ENCODE assay signal across 8 mouse cellular contexts in the genomic region with DNA sequence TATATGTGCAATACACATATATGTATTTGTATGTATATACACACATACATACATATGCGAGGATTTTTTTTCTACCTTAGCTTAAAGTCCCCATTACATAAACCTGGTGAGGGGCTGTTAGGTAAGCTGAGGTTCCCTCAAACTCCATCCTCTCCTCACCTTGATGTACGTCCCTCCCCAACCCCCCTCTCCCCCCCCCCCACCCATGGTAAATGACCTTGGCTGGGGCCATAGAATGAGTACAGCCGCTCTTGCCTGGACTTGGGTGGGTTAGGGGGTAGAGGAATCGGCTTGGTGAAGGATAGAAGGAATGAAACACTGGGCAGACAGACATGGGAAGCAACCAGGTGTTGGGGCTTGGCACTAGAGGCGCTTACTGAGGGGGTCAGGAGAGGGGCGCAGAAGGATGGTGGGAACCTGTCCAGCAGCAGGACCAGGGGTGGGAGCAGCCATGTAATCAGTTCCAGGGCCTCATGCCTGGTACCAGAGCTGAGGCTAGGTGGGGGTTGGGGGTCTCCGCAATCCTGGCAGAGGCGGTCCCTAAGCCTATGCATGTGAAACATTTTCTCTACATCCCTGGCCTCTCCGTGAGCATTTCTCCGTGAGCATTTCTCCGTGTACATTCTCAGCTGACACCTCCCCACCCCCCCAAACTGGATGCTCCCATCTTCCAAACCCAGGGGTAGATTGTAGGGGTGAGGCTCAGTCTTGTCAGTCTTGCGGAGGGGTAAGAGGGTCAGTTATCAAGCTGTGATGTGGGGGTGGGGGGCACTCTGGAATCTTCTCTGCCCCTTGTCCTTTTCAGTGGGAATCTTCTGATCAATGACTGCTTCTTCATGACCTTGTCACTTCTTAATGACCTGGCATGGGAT. TPM values are rescaled to one million over a fixed set of nuclear protein-coding genes. Genes with fewer than 3 reads are reported as not detected.
DNase-seq lines count a peak whose midpoint lies in the region; ATAC-seq and TF ChIP-seq lines count a peak whose summit lies in the region.
"Had no signal": no experiment of that assay in that cellular context is flagged by ENCODE, and none has a peak within 500 bp of the region (broad histone marks: within the 10 kb centered on the region; RNA-seq: fewer than 3 reads in every experiment).

No protein-coding gene starts in this region.

- no peak for TF ChIP-seq CTCF in left cerebral cortex, adult 2 months (IDR thresholded peaks at IDR 0.05)

- intact Hi-C loops in left cerebral cortex, adult 2 months (cut with DNase I): no loop called here

- peak overlapping the region; percentile 97 for H3K27ac ChIP-seq in left cerebral cortex, adult 2 months
- H3K27ac ChIP-seq in embryonic facial prominence, embryonic 14.5 days (replicated peaks; ENCODE audit: low read depth, low read length): no peak overlapping the region
- H3K27ac ChIP-seq in limb, embryonic 10.5 days: peak overlapping the region; percentile 59
- H3K27ac ChIP-seq: macrophage had no signal

- peak; percentile 14; the same call in 1 of the 2 replicates for ATAC-seq in embryonic facial prominence, embryonic 14.5 days (ENCODE audit: low read depth)

- no peaks in the 10 kb centered on the region for H3K27me3 ChIP-seq in embryonic facial prominence, embryonic 14.5 days (replicated peaks; ENCODE audit: control insufficient read depth, insufficient read depth, low read length)
- H3K27me3 ChIP-seq in limb, embryonic 10.5 days (ENCODE audit: low read depth, poor library complexity, severe bottlenecking): no peaks in the 10 kb centered on the region

- peak overlapping the region; percentile 81 for H3K4me2 ChIP-seq in embryonic facial prominence, embryonic 14.5 days (ENCODE audit: low read depth, low read length)

- DNase-seq in left cerebral cortex, adult 2 months (ENCODE audit: extremely low spot score in 1 of 2, low spot score in 2 of 2): no peak
- DNase-seq in left cerebral cortex, adult 11 months (ENCODE audit: low spot score): no peak
- DNase-seq in embryonic facial prominence, embryonic 14.5 days (ENCODE audit: low spot score): no peak
- no peak for DNase-seq in limb, embryonic 10.5 days (ENCODE audit: low spot score)
- DNase-seq in right cerebral cortex, postnatal 10 days (ENCODE audit: low spot score in 2 of 2): peak; percentile 63 to 77
- DNase-seq in frontal cortex, adult 2 months (ENCODE audit: extremely low spot score in 1 of 2, low spot score in 1 of 2): no peak
- no peak for DNase-seq in ovary, postnatal 36 days (ENCODE audit: low spot score)

- H3K36me3 ChIP-seq in embryonic facial prominence, embryonic 14.5 days (ENCODE audit: control insufficient read depth, insufficient read depth, low read length): peaks cover 17% of the 10 kb centered on the region
- H3K36me3 ChIP-seq in limb, embryonic 10.5 days: peaks cover 30% of the 10 kb centered on the region

- 23% methylated on average over 11 of the region's 12 CpGs for WGBS in embryonic facial prominence, embryonic 14.5 days
- 39% methylated on average over 12 of the region's 12 CpGs for WGBS in limb, embryonic 10.5 days

- peak overlapping the region; percentile 79 for H3K4me3 ChIP-seq in left cerebral cortex, adult 2 months
- H3K4me3 ChIP-seq in embryonic facial prominence, embryonic 14.5 days (ENCODE audit: low read depth, low read length): peak overlapping the region; percentile 58
- H3K4me3 ChIP-seq in limb, embryonic 10.5 days: peak overlapping the region; percentile 62

- peak overlapping the region; percentile 71; the same call in 1 of the 2 replicates for H3K9ac ChIP-seq in embryonic facial prominence, embryonic 14.5 days (ENCODE audit: low read depth, low read length)

- H3K9me3 ChIP-seq in embryonic facial prominence, embryonic 14.5 days (ENCODE audit: control insufficient read depth, low read length): no peaks in the 10 kb centered on the region
- H3K9me3 ChIP-seq in limb, embryonic 10.5 days (replicated peaks): no peaks in the 10 kb centered on the region

- H3K4me1 ChIP-seq in embryonic facial prominence, embryonic 14.5 days (ENCODE audit: control insufficient read depth, insufficient read depth, low read length): peaks cover 13% of the 10 kb centered on the region
- peaks cover 31% of the 10 kb centered on the region for H3K4me1 ChIP-seq in limb, embryonic 10.5 days

RNA-seq across cellular contexts. Expression of gene Sv2a, which starts 0.8 kb away (rescaled TPM):
- 100 to 1,000 TPM; 408 TPM for total RNA-seq in left cerebral cortex, adult 2 months (2021)
- 4.4 and 6.1 TPM in 2 replicates for polyA plus RNA-seq in embryonic facial prominence, embryonic 14.5 days (2014; fragmentation: Nextera tagmentation; extraction: Ambion mirVana)
- 3.6 and 3.9 TPM in 2 replicates for polyA plus RNA-seq in limb, embryonic 10.5 days (2016; fragmentation: Nextera tagmentation; extraction: Ambion mirVana)
- 309 and 315 TPM in 2 replicates for polyA plus RNA-seq in frontal cortex, adult 2 months (2012; rRNA removed)

RNA-seq across cellular contexts. Expression of gene Sf3b4, which starts 9.6 kb away (rescaled TPM):
- 10 to 100 TPM; 44.0 to 45.5 TPM for total RNA-seq in left cerebral cortex, adult 2 months (2021)
- 152 and 158 TPM in 2 replicates for polyA plus RNA-seq in embryonic facial prominence, embryonic 14.5 days (2014; fragmentation: Nextera tagmentation; extraction: Ambion mirVana)
- polyA plus RNA-seq in limb, embryonic 10.5 days (2016; fragmentation: Nextera tagmentation; extraction: Ambion mirVana): 290 and 304 TPM in 2 replicates
- 56.5 and 61.5 TPM in 2 replicates for polyA plus RNA-seq in frontal cortex, adult 2 months (2012; rRNA removed)

RNA-seq across cellular contexts. Expression of gene Mtmr11, which starts 19.9 kb away (rescaled TPM):
- 1 to 10 TPM; 7.3 to 8.1 TPM for total RNA-seq in left cerebral cortex, adult 2 months (2021)
- 19.7 and 24.6 TPM in 2 replicates for polyA plus RNA-seq in embryonic facial prominence, embryonic 14.5 days (2014; fragmentation: Nextera tagmentation; extraction: Ambion mirVana)
- polyA plus RNA-seq in limb, embryonic 10.5 days (2016; fragmentation: Nextera tagmentation; extraction: Ambion mirVana): 10.8 and 18.2 TPM in 2 replicates
- 21.3 and 25.7 TPM in 2 replicates for polyA plus RNA-seq in frontal cortex, adult 2 months (2012; rRNA removed)

RNA-seq across cellular contexts. Expression of gene Bola1, which starts 37.8 kb away (rescaled TPM):
- 10 to 100 TPM; 14.8 to 15.1 TPM for total RNA-seq in left cerebral cortex, adult 2 months (2021)
- 47.5 and 55.7 TPM in 2 replicates for polyA plus RNA-seq in embryonic facial prominence, embryonic 14.5 days (2014; fragmentation: Nextera tagmentation; extraction: Ambion mirVana)
- polyA plus RNA-seq in limb, embryonic 10.5 days (2016; fragmentation: Nextera tagmentation; extraction: Ambion mirVana): 74.2 and 76.5 TPM in 2 replicates
- polyA plus RNA-seq in frontal cortex, adult 2 months (2012; rRNA removed): 34.8 and 36.6 TPM in 2 replicates

RNA-seq across cellular contexts. Expression of gene Hist2h2ab, which starts 37.9 kb away (rescaled TPM):
- total RNA-seq in left cerebral cortex, adult 2 months (2021): 10 to 100 TPM; 10.4 to 10.8 TPM
- 0.72 and 0.78 TPM in 2 replicates for polyA plus RNA-seq in embryonic facial prominence, embryonic 14.5 days (2014; fragmentation: Nextera tagmentation; extraction: Ambion mirVana)
- polyA plus RNA-seq in limb, embryonic 10.5 days (2016; fragmentation: Nextera tagmentation; extraction: Ambion mirVana): 0.63 and 1.2 TPM in 2 replicates
- 0.71 and 2.0 TPM in 2 replicates for polyA plus RNA-seq in frontal cortex, adult 2 months (2012; rRNA removed)
- polyA plus RNA-seq: macrophage had no signal

Comparison
In these comparisons a context has a peak if more than half of its experiments do, and no peak if none do; other contexts are left out.
1. DNase-seq: peak in right cerebral cortex, postnatal 10 days (2 of 2); none in left cerebral cortex, adult 2 months (0 of 2), left cerebral cortex, adult 11 months (single experiment), embryonic facial prominence, embryonic 14.5 days (single experiment), limb, embryonic 10.5 days (single experiment), frontal cortex, adult 2 months (0 of 2) and ovary, postnatal 36 days (single experiment).
2. RNA of gene Sv2a, which starts 0.8 kb away (polyA plus RNA-seq): 309 to 315 TPM in frontal cortex, adult 2 months; 4.4 to 6.1 TPM in embryonic facial prominence, embryonic 14.5 days and 3.6 to 3.9 TPM in limb, embryonic 10.5 days; every median in the first group is over 10 times any median in the second.
3. Peak in every context shown above with its lines, with median percentiles within 50 percentile points of each other: H3K4me3 ChIP-seq.